Mouse (Mus musculus) ZHBTc4 (cell line): Measurements from ENCODE around the gene Pwp1.
"Not testable (repeated sequence)": the region's sequence is repeated elsewhere in the genome, so short reads cannot be mapped to it uniquely, and the experiment has no call there.

Experiments used
- DNase-seq: peaks from one replicate; pipeline ENCODE4 v3.0.0-alpha.2; 2011; ENCODE audit warnings: low read depth, low spot score

The Pwp1 gene

DNA sequence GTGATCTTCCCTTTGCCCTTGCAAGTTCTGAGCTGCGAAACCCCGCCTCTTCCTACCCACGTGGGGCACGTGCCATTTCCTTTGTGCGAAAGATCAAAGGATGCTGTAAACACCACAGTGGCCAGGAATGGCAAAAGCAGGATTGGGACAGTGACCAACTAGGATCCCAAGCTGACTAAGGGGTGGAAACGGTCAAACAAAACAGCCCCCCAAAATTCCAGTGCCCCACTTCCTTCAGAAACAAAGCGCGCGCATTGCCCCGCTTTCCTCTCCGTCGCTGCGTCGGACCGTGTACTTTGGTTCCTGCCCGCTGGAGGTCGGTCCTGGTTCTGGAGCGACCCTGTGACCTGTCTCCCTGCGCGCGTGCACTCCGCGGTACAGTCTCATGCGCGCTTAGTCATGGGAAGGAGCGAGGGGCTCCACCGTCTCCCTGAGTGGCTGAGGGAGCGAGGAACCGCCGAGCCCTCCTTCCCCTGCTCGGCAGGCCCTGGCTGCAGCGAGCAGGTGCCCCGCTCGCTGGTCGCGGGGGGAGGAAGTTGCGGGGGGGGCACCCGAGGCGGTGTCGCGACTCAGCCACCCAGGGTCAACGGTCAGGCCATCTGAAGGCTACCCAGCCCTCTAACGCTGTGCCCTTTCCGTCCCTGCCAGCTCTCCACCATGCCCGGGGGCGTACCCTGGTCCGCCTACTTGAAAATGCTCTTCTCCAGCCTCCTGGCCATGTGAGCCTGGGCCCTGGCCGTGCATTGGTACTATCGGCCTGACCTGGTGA lies at the start of gene Pwp1:
Gene Pwp1, plus strand, starts transcription at position 410 of the 769 bp plus-strand sequence.
- peak; percentile 87 for DNase-seq

DNA sequence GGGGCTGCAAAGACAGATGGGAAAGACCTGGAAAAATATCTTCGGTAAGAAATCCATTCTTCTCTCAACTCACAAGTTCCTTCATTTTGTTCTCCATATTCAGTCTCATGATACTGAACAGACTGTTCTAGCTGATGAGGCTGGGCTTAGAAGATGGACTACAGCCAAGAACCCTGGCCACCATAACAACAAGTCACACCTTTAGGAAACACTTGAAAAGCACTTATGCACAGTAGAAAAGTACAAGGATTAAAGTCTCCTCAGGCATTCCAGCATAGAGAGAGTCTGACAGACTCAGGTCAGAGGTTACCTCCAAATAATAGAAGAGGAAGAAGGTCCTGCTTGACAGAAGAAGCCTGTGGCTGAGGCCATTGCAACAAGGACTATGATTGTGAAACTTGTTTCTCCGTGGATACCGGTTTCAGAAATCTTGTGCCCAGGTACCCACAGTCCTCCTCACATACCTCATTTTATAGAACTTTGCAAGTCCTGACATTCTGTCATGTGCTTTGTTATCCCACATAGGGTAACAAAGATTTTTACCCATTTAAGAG lies 7.1 kb upstream of the Pwp1 start:
- not testable (repeated sequence) for DNase-seq

DNA sequence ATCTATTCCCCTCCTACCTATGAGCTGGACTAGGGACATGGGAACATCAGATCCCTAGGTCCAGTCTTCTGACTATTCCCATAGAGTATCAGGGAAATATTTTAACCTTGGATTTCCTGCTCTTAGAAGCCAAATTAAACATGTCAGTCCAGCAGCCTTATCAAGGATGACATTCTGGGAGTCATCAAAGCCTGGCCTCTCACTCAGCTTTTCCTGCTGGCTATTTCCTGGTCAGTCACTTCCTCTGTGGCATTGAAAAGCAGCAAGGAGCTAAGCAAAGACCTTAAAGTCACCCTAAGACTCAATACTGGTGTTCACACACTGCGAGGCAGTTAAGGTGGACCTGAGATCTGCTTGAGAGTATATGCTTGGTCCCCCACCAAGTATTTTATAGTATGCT lies 5.5 kb upstream of the Pwp1 start:
- not testable (repeated sequence) for DNase-seq

DNA sequence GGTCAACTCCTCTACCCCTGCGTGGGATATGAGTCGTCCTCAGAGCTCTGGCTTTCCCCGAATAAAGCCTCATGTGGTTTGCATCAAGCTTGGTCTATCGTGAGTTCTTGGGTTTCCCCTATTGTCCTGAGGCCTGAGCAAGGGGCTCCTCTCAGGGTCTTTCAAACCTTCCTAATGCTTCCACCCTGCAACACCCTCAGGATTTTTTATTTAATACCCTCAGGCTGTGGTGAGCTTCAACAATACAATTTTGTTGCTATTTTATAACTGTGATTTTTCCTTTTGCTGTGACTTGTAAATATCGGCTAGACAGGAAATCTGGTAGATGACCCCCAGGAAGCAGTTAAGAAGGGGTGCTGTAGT lies 591 bp upstream of the Pwp1 start:
- not testable (repeated sequence) for DNase-seq

DNA sequence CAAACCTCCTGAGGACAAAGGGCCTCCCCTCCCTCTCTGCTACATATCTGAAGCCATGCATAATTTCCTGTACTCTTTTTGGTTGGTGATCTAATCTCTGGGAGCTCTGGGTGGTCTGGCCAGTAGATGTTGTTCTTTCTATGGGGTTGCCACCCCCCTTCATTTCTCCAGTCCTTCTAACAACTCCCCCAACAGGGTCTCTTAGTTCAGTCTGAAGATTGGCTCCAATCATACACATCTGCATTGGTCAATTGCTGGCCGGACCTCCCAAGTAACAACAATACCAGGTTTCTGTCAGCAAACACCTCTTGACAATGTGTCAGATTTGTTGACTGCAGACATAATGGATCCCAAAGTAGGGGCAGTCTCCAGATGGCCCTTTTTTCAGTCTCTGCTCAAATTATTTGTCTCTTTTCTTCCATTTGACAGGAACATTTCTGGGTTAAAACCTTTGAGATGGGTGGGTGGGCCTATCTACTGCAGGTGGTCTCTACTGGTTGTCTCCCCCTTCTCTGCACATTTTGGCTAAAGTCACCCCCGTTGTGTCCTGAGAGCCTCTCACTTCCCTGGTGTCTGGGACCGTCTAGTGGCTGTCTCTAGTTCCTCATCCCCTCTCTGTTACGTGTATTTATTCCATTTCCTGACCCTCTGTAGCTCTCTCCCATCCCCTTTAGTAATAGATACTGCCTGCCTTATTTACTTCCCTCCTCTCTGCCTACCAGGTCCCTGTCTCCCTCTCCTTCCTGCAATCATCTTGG lies 17.0 kb downstream of the Pwp1 start:
- no peak for DNase-seq

DNA sequence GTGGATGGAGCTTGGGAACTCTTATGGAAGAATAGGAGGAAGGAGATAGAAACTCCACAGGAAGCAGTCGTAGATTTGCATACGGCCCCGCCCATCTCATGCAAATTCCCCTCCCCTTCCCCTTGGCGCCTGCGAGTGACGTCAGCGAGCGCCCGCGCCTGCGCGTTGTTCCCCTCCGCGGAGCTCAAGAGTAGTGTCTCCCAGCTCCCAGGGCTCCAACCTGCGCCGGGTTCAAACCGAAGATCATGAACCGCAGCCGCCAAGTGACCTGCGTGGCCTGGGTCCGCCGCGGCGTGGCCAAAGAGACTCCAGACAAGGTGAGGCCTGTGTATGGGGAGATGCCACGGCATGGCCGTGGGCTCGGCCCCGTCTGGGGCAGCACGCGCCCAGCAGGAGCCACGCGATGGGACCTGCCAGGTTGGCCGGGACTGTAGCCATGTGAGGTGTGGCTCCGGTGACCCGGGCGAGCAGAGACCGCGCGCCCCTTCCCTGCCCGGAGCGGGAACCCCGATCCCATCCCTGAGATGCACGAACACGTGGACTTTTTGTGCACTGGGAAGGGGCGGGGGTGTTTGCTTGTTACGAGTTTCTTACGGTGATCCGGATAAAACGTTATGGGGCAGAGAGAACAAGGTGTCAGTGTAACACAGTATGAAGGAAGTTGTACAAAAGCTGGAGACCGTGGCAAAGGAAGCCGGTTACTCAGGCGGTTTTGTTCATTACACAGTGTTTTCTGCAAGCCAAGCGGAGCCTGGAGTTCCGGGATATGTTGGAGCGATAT lies 42.6 kb downstream of the Pwp1 start:
- DNase-seq: peak; percentile 97

DNA sequence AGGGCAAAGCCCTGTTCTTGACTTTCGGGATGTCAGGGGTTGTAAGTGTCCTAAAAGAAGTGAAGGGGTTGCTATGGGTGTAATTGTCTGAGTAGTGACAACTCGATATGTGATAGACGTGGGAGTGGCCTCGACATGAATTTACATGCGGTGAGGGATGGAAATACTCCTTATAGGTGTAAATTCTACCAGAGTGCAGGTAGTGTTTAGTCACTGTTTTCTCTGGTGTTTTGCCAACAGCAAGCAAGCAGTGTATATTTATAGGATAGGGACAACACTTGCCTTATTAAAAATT lies 43.1 kb downstream of the Pwp1 start:
- no peak for DNase-seq

DNA sequence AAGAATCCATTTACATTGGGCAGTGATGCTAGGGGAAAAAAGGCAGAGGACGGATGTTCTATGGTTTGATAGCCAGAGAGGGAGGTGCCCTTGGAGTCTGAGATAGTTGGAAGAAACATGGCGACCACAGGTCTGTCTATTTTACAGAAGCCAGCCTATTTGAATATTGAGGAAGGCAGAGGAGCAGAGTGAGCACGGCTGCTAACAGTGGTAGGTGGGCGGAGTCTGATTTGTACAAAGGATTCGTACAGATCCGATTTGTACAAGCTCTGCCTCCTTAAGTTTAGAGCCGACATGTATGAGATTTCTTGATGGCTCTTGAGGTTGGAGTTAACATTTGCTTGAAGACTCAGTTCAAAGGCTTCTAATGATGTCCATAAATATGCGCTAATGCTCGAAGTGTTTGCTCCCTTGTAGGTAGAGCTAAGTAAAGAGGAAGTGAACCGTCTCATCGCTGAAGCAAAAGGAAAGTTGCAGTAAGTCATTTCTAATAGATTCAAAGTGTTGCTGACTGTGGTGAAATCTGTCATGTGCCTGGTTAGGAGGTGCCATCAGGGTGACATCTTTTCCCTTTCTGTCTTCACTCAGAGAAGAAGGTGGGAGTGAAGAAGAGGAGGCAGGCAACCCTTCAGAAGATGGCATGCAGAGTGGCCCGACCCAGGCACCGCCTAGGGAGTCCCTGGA lies 44.7 kb downstream of the Pwp1 start:
- DNase-seq: peak; percentile 54

DNA sequence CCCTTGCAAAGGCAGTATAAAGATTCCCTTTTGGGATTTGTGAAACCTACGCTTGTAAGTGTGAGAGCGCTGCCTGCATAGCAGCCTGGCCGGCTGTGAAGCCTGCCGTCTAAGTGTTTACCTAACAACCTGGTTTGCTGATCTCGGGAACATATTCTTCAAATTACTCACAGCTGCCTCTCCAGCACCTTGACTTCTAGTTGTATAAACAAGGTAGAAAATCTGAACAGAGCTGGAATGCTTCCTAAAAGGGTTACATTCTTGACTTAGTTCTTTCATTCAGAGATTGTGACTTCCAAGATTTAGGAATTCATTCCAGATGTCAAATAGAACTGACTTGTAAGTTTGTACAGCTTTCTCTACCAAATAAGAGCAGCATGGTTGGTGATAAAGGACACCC lies 46.5 kb downstream of the Pwp1 start:
- DNase-seq: no peak

DNA sequence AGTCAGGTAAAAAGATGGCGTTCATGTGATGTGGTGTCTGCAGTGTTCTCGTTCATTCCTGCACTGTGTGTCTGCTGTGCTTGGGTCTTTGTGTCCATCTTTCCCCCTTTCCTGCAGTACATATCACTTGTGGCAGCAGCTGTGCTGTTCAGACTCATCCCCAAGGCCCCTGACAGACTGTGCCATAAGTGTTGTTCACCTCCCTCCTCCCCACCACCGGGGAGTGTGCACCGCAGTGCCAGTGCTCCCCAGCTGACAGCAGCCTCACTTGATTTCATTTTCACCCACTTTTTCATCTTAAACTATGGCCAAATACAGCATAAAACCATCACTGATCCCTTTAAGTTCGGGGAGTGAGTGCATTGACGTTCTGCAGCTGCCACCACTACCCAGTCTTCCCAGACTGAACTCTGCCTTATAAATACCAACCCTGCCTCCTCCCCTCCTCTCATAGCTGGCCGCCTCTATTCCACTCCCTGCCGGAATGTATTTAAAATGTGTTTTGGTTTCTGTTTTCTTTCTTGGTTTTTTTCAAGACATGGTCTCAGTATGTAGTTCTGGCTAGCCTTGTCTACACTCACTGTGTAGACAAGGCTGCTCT lies 50.7 kb downstream of the Pwp1 start:
- DNase-seq: no peak

DNA sequence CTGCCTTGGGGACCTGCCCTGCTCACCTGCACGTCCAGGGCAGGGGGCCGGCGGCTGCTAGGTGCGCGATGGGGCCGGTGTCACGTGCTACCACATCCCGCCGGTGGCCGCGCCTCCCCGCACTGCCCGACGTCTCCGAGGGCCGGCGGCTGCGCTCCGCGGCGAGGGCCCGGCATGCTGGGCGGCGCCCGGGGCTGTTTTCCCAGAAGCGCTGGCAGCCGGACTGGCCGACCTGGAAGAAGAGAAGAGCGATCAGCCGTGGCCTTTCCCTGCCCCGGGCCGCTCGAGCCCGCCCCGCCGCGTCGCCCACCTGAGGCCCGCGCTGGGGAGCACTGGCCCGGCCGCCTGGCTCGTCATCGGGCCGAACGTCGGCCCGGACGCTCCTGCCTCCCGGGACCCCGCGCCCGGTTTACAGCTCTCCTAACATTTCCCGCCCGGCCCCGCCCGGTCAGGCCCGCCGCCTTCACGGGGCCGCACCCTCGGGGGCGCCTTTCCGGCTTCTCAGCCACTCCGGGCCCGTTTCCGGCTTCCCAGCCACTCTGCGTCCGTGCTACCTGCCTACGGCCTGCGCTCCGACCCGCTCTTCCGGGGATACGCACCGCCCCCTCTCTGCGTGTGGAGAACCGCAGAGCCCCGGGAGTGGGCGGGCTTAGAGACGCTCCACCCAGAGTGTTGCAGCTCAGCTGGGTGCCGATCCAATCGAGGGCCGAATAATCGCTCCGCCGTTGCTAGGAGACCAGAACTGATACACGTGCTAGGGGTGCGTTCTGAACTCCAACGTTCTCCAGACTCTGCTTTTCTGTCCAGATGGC lies 87.4 kb downstream of the Pwp1 start, which contains the start of gene Prdm4:
Gene Prdm4, minus strand, starts transcription at position 645 of the 812 bp plus-strand sequence.
- peak; percentile 99 for DNase-seq

DNA sequence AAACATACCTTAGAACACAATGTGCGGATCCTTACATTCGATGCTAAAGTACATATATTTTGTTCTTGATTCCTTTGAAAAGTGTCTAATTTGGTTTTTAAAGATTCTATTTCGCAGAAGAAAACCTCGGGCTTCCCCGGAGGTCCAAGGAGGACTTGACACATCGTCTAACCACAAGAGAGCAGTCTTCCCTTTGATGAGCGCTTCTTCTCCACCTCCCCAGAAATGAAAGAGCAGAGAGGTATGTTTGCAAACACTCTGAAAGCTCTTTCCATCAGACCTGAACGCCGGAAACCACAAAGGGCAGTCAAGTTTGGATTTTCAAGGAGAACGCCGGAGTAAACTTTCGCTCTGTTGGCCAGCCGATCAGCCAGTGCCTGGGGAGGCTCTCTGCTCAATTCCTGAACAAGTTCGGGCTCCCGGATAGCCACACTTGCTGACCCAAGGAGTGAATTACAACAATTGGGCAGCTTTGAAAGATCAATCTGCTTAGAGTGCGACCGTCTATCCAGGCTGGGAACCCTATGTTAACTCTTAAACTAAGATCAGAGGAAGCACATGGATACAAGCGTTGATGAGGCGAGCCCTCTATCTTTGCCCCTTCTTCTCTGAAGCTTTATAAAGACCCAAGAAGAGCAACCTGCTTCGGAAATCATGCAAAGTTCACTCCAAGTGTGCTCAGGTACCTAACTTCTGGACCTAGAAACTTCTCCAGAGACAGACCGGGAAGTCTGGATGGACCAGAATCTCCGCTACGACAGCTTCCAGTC lies 98.6 kb downstream of the Pwp1 start, which contains the start of gene Ascl4:
Gene Ascl4, plus strand, starts transcription at position 6 of the 770 bp plus-strand sequence.
- DNase-seq: no peak

DNA sequence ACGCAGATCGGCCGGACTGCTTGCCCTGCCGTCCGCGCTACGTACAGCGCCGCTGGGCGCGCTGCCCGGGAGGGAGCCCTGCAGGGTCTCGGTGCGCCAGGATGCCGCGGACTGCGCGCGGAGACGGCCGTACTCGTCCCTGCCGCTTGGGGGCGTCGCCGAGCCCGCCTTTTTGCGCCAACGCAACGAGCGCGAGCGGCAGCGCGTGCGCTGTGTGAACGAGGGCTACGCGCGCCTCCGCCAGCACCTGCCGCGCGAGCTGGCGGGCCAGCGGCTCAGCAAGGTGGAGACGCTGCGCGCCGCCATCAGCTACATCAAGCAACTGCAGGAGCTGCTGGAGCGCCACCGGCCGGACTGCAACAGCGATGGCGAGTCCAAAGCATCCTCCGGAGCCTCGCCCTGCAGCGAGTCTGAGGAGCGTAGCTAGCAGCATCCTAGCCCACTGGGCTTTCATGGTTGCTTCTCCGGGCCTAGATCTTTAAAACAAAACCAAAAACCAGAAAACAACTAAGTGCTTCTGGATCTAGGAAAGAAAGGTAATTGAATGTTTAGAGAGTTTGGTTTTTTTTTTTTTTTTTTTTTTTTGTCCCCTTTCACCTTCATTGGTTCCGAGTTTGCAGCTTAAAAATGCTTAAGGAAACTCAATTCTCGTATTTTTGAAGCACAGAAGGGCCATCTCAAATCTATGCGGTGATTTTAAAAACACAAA lies 99.4 kb downstream of the Pwp1 start:
- DNase-seq: peak; percentile 97

DNA sequence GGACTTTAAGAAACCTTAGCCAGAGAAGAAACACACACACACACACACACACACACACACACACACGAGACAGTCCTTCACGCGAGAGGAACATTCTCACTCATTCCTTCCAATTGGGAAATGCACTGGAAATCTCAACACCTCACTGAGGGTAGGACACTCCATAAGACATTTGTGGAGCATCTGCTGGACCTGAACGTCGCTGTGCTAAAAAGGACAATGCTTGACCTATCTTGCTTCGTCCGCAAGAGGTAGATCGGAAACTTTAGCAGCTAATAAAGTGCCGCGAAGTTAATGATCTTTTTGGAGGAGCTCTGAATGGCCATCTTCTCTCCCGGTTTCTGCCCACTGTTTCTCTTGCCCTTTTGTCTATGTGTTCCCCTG lies 99.9 kb downstream of the Pwp1 start:
- DNase-seq: peak; percentile 18

DNA sequence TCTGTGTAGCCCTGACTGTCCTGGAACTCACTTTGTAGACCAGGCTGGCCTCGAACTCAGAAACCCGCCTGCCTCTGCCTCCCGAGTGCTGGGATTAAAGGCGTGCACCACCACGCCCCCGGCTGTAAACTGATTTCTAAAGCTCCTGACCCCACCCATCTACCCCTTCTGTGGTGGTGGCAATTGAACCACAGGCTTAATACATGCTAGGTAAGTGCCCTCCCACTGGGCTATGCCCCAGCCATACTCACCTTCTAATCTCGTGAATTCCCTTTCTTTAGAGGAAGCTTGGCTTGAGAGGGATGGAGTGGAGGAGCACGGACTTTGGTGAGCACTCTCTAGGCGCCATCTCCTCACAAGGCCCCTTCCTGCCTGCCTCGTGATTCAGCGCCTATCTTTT lies 100.7 kb downstream of the Pwp1 start:
- DNase-seq: peak; percentile 61

DNA sequence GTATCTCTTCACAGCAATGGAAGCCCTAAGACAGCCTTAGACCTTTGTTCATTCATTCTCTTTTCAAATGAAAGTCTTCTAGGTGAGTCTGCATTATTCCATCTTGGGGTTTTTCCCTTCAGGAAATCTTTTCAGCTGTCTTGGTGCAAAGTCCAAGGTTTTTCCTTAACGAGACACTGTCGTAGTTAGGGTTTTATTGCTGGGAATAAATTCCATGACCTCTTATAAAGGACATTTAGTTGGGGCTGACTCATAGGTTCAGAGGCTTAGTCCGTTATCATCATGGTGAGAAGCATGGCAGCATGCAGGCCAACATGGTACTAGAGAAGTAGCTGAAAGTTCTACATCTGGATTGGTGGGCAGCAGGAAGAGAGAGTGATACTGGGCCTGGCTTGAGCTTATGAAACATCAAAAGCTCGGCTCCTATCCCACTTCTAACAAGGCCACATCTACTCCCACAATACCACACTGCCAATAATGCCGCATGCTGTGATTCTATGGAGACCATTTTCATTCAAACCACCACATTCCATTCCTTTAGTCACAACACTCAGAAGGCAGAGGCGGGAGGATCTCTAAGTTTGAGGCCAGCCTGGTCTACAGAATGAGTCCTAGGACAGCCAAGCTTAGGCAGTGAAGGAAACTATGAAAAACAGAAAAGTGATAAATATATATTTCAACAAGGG lies 107.1 kb downstream of the Pwp1 start:
- DNase-seq: peak; percentile 61
